Mouse (Mus musculus) Patski (cell line): Measurements from ENCODE around the gene AK157302. TPM values are rescaled to one million over a fixed set of nuclear protein-coding genes. Genes with fewer than 3 reads are reported as not detected.
"Not testable (repeated sequence)": the region's sequence is repeated elsewhere in the genome, so short reads cannot be mapped to it uniquely, and the experiment has no call there.

ENCODE experiments used
- ATAC-seq: fragments of 100-300 bp; one replicate; pipeline ENCODE4 v1.8.0; 2021
- CTCF ChIA-PET: fragments of 350-600 bp; sonication (Branson Sonifier 250); formaldehyde crosslinking; loops from one replicate; lab custom pipeline; 2022; ENCODE audit warnings: inconsistent platforms; lab: Charles Lee
- POLR2A ChIA-PET: fragments of 350-600 bp; sonication (Branson Sonifier 250); formaldehyde crosslinking; loops from one replicate; lab custom pipeline; 2022; ENCODE audit warnings: antibody characterized with exemption, inconsistent platforms; lab: Charles Lee
- DNase-seq: peaks from one replicate; pipeline ENCODE4 v3.0.0-alpha.2; 2011; ENCODE audit warnings: low read depth, low spot score
- H3K27me3 ChIP-seq: fragments of 371-371 bp; one replicate; pipeline ENCODE4 v1.5.1; 2021
- CTCF ChIP-seq: fragments of 100-300 bp; IDR thresholded peaks from one replicate; pipeline ENCODE4 v1.5.1; 2021
- in situ Hi-C: fragments of 300-500 bp; cut with MboI; formaldehyde crosslinking; loops from 3 replicates; pipeline ENCODE4 v1.11.1; 2018; ENCODE audit warnings: low pct_unique_long_range_greater_than_20kb, mixed read lengths
- polyA plus RNA-seq: library from polyadenylated mRNA; unstranded; gene quantifications from one replicate; pipeline ENCODE4 v1.2.3, GENCODE M21; 2021

AK157302 gene
- polyA plus RNA-seq: 34.4 TPM

DNA sequence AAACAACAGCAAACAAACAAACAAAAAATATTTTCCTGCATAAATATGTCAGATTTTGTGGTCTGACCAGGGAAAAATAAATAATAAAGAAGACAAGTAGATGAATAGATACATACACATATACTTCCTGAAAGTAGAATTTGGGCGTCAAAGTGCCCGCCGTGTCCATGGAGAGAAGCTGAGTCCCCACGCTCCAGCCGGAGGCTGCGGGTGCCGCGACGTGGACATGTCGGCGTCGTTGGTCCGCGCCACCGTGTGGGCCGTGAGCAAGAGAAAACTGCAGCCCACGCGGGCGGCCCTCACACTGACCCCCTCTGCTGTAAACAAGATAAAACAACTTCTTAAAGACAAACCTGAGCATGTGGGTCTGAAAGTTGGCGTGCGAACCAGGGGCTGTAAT, at the start of gene AK157302:
AK157302 (plus strand) TSS at position 144 of the 400 bp plus-strand sequence.
- ChIA-PET POLR2A (no interaction called here), CTCF (no interaction called here)
- peaks cover 15% of the 10 kb centered on the region for H3K27me3 ChIP-seq
- in situ Hi-C loops: no loop called here
- DNase-seq: no peak
- no peak for ATAC-seq
- TF ChIP-seq CTCF: no peak

DNA sequence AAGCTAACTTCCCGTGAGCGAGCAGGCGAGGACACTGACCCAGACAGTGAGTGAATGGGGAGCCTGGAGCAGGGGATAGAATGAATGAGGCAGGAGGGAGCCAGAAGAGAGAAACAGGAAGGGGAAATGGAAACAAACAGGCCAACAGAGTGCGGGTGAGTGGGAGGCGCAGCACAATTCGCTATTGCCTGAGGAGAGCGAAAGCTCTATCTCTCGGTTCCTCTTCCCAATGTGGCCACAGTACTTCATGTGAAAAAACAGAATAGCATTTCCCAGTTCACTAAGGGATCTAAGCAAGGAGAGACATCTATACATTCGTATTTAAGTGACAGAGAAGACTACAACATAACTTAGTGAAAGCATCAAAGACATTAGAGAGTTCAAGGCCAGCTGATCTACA, 48.2 kb upstream of the AK157302 start:
- ATAC-seq: no peak
- in situ Hi-C loops: no loop called here
- DNase-seq: no peak
- ChIA-PET CTCF (no interaction called here), POLR2A (no interaction called here)
- no peaks in the 10 kb centered on the region for H3K27me3 ChIP-seq
- no peak for TF ChIP-seq CTCF

DNA sequence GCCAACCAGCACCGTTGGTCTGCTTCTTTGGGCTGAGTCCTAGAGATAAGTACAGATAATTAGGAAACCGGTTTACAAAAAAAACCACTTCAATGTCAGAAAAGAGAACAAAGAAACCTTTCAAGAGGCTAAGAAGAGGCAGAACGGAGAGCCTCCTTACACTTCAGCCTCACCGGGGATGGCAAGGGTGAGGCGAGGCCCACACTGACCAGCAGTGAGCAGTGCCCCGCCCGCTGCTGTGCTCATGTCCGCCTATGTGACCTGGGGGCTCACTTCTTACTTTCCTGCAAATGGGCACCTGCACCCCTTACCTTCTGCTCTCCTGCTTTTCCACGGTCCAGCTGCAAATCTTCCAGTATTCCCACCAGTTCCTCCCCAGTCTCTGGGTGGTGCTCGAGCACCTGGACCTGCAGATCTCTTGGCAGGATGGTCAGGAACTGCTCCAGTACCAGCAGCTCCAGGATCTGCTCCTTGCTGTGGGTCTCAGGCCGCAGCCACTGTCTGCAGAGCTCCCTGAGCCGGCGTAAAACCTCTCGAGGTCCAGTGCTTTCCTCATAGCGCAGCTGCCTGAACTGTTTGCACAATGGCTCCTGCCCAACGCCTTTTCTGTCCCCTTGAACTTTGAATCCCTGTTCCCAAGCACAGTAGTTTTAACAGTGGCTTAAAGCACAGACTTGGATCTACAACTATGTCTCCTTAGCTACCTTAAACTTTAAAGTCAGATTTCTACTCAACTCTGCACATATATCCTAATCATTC, 47.0 kb upstream of the AK157302 start:
- CTCF ChIA-PET: interaction anchor here (0.8 kb wide), 1 partner anchor 29 kb away, joined by 3 read pairs; no protein-coding TSS in a partner anchor
- in situ Hi-C loops: no loop called here
- TF ChIP-seq CTCF: no peak
- DNase-seq (no peak), ATAC-seq (no peak)
- no peaks in the 10 kb centered on the region for H3K27me3 ChIP-seq
- POLR2A ChIA-PET: interaction anchor here (0.6 to 0.9 kb wide), 3 partner anchors 10 to 63 kb away, joined by 3 to 5 read pairs (median 3); no protein-coding TSS in a partner anchor

DNA sequence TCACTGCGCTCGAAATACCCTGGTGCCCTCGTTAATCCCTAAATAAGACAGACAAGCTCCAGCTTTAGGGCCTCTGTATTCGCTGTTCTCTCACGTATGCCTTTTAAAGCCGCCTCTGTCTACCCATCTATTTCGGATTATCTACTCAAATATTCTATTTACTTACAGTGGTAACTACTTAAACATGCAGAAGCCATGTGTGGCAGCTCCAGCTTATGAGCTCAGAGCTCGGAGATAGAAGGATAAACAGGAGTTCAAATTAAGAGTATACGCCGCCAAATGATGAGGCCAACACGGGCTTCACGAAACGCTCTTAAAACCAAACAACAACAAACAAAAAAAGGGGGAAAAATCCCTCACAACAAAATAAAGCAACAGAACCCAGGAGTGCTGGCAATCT, 42.0 kb upstream of the AK157302 start:
- H3K27me3 ChIP-seq: no peaks in the 10 kb centered on the region
- in situ Hi-C loops: loop anchor here (10.0 kb wide), 1 partner anchor 48 kb away; the partner anchor contains the start of gene Zkscan3
- no peak for TF ChIP-seq CTCF
- CTCF ChIA-PET: interaction anchor here (0.9 to 2.1 kb wide), 4 partner anchors 11 to 53 kb away, joined by 3 to 5 read pairs (median 4); partner anchors contain the start of gene Pgbd1
- ATAC-seq (no peak), DNase-seq (no peak)
- POLR2A ChIA-PET: interaction anchor here (1.2 kb wide), 1 partner anchor 50 kb away, joined by 9 read pairs; the partner anchor contains the start of gene Zkscan3

DNA sequence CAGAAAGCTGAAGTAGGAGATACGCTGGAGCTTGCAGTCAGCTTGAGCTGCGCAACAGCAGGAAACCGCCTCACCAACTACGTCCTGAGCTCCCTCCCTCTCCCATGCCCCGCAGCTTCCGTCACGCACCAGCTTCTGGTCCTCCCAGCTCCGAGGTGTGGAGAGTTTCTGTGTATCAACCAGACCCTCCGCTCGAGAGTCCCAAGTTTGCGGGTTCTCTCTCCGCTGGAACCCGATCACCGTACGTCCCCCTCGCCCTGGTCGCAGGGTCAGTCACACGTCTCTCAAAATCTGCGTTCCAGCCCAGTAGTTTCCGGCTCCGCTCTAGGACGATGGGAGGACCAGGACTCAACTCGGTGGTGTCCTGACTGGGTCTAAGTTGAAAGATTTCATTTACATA, 41.6 kb upstream of the AK157302 start, which contains the start of gene Zscan26:
Zscan26 (minus strand) TSS at position 282 of the 400 bp plus-strand sequence.
- in situ Hi-C loops: loop anchor here (10.0 kb wide), 1 partner anchor 49 kb away; the partner anchor contains the start of gene Zkscan3
- DNase-seq (peak; percentile 58), ATAC-seq (peak; percentile 94)
- ChIA-PET CTCF (interaction anchor here (0.9 to 2.1 kb wide), 4 partner anchors 12 to 54 kb away, joined by 3 to 5 read pairs (median 4); partner anchors contain the start of gene Pgbd1), POLR2A (interaction anchor here (1.2 kb wide), 1 partner anchor 51 kb away, joined by 9 read pairs; the partner anchor contains the start of gene Zkscan3)
- no peak for TF ChIP-seq CTCF
- no peaks in the 10 kb centered on the region for H3K27me3 ChIP-seq

DNA sequence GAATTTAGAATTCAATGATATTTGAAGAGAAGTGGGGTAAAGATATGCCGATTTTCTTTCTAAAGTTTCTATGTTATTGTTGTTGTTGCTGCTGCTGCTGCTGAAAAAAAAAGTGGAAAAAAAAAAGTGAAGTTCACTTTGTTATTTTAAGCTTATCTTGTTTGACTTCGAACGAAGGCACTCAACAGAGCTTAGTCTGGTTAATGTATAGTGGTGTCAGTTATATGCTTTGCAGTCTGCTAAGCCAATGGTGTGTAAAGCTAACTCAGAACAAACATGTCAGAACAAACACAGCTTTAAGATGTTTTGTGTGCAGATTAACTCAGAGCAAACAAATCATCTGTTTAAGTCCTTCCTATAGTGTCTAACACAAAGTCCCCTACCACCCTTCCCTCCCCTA, 40.9 kb upstream of the AK157302 start:
- POLR2A ChIA-PET: interaction anchor here (0.8 kb wide), 1 partner anchor 24 kb away, joined by 3 read pairs; no protein-coding TSS in a partner anchor
- CTCF ChIA-PET: interaction anchor here (1.7 to 2.1 kb wide), 2 partner anchors 12 to 15 kb away, joined by 3 to 5 read pairs; partner anchors contain the start of gene Pgbd1
- TF ChIP-seq CTCF: no peak
- H3K27me3 ChIP-seq: no peaks in the 10 kb centered on the region
- ATAC-seq (no peak), DNase-seq (no peak)
- in situ Hi-C loops: loop anchor here (10.0 kb wide), 1 partner anchor 49 kb away; the partner anchor contains the start of gene Zkscan3

DNA sequence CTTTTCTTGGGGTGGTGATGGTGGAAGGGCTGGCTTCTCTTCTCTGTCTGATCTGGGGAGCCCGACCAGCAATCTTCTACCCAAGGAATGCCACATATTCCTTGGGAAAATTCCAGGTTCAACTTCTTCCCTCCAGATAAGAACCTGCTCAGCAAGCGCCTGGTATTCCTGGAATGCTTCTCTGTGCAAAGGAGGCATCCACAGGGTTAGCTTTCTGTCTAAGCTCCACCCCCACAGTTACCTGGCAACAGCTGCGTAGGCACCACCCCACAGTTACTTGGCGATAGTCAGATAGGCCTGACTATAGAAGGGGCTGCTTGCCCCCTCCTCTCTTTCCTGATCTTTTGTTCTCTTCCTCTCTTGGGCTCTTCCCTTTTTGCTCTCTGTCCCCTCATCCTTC, 38.7 kb upstream of the AK157302 start:
- ATAC-seq (no peak), DNase-seq (no peak)

DNA sequence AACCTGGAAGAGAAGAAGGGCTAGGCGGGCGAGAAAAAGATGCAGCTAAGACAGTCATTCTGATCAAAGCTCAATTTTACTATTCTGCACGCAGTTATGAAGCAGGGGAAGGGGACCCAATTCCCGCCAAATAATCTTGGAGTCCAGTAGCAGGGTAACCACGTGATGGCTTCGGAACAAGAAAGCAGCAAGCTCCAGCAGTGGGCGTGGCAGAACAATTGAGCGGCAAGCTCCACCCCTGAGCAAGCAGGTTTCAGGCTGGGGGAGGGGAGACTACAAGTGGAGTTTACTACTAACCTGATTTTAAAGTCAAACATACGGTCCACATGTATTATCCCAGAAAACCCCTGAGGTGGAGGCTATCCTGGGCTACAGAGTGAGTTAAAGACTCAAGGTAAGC, 32.5 kb upstream of the AK157302 start:
- CTCF ChIA-PET: interaction anchor here (1.6 kb wide), 1 partner anchor 16 kb away, joined by 3 read pairs; no protein-coding TSS in a partner anchor
- in situ Hi-C loops, DNase-seq, POLR2A ChIA-PET, ATAC-seq: not testable (repeated sequence)
- peaks cover 19% of the 10 kb centered on the region for H3K27me3 ChIP-seq

More for the DNA sequence above, 38.7 kb upstream of the AK157302 start:
- POLR2A ChIA-PET: no interaction called here
- no peak for TF ChIP-seq CTCF
- CTCF ChIA-PET: no interaction called here
- in situ Hi-C loops: loop anchor here (10.0 kb wide), 1 partner anchor 52 kb away; the partner anchor contains the start of gene Zkscan3
- H3K27me3 ChIP-seq: no peaks in the 10 kb centered on the region

DNA sequence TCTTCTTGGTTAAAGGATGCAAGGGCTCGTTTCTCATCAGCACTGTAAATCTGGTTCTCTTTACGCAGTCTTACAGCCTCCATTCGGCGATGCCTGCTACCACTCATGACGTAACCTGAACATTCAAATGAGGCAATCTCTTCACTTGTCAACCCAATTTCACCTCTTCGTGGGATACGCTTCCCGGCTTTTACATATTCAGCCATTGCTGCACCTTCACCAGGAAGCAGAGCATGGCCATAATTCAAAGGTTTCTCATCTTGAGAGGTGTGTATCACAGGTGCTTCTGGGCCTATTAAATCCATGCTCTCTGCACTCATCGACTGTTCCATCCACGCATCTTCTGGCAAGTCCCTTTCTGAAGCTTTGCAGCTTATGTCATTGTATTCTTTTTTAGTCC, 27.7 kb upstream of the AK157302 start:
- ChIA-PET CTCF (no interaction called here), POLR2A (interaction anchor here (0.8 kb wide), 2 partner anchors 19 to 943 kb away, joined by 3 read pairs; no protein-coding TSS in a partner anchor)
- DNase-seq (no peak), ATAC-seq (no peak)
- H3K27me3 ChIP-seq: peaks cover 40% of the 10 kb centered on the region
- in situ Hi-C loops: no loop called here
- TF ChIP-seq CTCF: no peak
